Mouse (Mus musculus) CH12.LX (cell line): Measurements from ENCODE around the gene Rpl21.
"Not testable (repeated sequence)": the region's sequence is repeated elsewhere in the genome, so short reads cannot be mapped to it uniquely, and the experiment has no call there.

Source experiments
- BHLHE40 ChIP-seq: IDR thresholded peaks from 2 replicates; pipeline ENCODE4 v1.6.1; 2011; ENCODE audit warnings: mild to moderate bottlenecking, low read depth, low read length, improper control_type of control experiment
- CHD2 ChIP-seq: IDR thresholded peaks from 2 replicates; pipeline ENCODE4 v1.6.1; 2011; ENCODE audit warnings: low read length, improper control_type of control experiment
- CTCF ChIP-seq, 2 experiments: IDR thresholded peaks in 1 of 2; conservative IDR thresholded peaks in 1 of 2; 2 replicates each; pipeline ENCODE4 v1.5.1; 2011 to 2012; ENCODE audit warnings: low read depth in 2 of 2, low read length in 2 of 2, improper control_type of control experiment in 1 of 2, inconsistent platforms in 1 of 2, mild to moderate bottlenecking in 1 of 2, moderate library complexity in 1 of 2
- EP300 ChIP-seq: IDR thresholded peaks from 2 replicates; pipeline ENCODE4 v1.6.1; 2011; ENCODE audit warnings: low read length, improper control_type of control experiment
- MAX ChIP-seq: IDR thresholded peaks from 2 replicates; pipeline ENCODE4 v1.6.1; 2011; ENCODE audit warnings: low read length, improper control_type of control experiment
- POLR2A ChIP-seq: IDR thresholded peaks from 2 replicates; pipeline ENCODE4 v1.6.1; 2011; ENCODE audit warnings: low read depth, mild to moderate bottlenecking, improper control_type of control experiment, low read length
- POLR2AphosphoS2 ChIP-seq: IDR thresholded peaks from 2 replicates; pipeline ENCODE4 v1.6.1; 2011; ENCODE audit warnings: low read depth, low read length, improper control_type of control experiment
- USF1 ChIP-seq: IDR thresholded peaks from 2 replicates; pipeline ENCODE4 v1.6.1; 2014; ENCODE audit warnings: low read depth, mild to moderate bottlenecking, inconsistent platforms, low read length, improper control_type of control experiment
- ZNF384 ChIP-seq: IDR thresholded peaks from 2 replicates; pipeline ENCODE4 v1.6.1; 2012; ENCODE audit warnings: low read depth, low read length, improper control_type of control experiment, inconsistent platforms

- TF ChIP-seq POLR2A; USF1; EP300; MAX; CTCF (conservative IDR thresholded peaks at IDR 0.05 in 1 of 2, IDR thresholded peaks at IDR 0.05 in 1 of 2; ENCODE audit: low read depth in 2 of 2, low read length in 2 of 2); BHLHE40; CHD2; POLR2AphosphoS2; ZNF384: not testable (repeated sequence)
Measured at GRCm38 (mm10) chr5:146877882-146878281, 45.2 kb downstream of the Rpl21 start.
